Mouse (Mus musculus) heart, postnatal 4 days (tissue): ENCODE data around the gene Prkab1. TPM values are rescaled to one million over a fixed set of nuclear protein-coding genes. Genes with fewer than 3 reads are reported as not detected.

ENCODE experiments used
- DNase-seq: peaks from one replicate; pipeline ENCODE4 v3.0.0; 2021
- total RNA-seq, 2 experiments: library from RNA; stranded (reverse); gene quantifications; 2 replicates each; pipeline ENCODE4 v1.2.3; 2021

Gene Prkab1
- total RNA-seq, result 10 to 100 TPM; 67.9 to 72.7 TPM

GRCm38 (mm10) chr5:116024327-116024739 lies at the start of gene Prkab1:
Gene Prkab1 (minus strand): TSS chr5:116024508.
- peak; percentile 94 for DNase-seq

GRCm38 (mm10) chr5:116069618-116070017 lies 45.3 kb upstream of the Prkab1 start:
- DNase-seq, result no peak

GRCm38 (mm10) chr5:116052826-116053225 lies 28.5 kb upstream of the Prkab1 start:
- no peak for DNase-seq

GRCm38 (mm10) chr5:116052171-116052570 lies 27.9 kb upstream of the Prkab1 start:
- DNase-seq, result no peak

- no peak for DNase-seq
Observed at GRCm38 (mm10) chr5:116049821-116050220, 25.5 kb upstream of the Prkab1 start.

GRCm38 (mm10) chr5:116048321-116048720 lies 24.0 kb upstream of the Prkab1 start:
- no peak for DNase-seq

- no peak for DNase-seq
Observed at GRCm38 (mm10) chr5:116046246-116046645, 21.9 kb upstream of the Prkab1 start.

GRCm38 (mm10) chr5:116045581-116045980 lies 21.3 kb upstream of the Prkab1 start:
- DNase-seq, result no peak

- no peak for DNase-seq
Observed at GRCm38 (mm10) chr5:116042241-116042640, 17.9 kb upstream of the Prkab1 start.

GRCm38 (mm10) chr5:116039706-116040105 lies 15.4 kb upstream of the Prkab1 start:
- DNase-seq, result no peak

GRCm38 (mm10) chr5:116037731-116038130 lies 13.4 kb upstream of the Prkab1 start:
- DNase-seq, result no peak

GRCm38 (mm10) chr5:116036465-116036864 lies 12.2 kb upstream of the Prkab1 start:
- DNase-seq, result no peak

GRCm38 (mm10) chr5:116031190-116031577 lies 6.9 kb upstream of the Prkab1 start:
- peak; percentile 80 for DNase-seq

- DNase-seq, result no peak
Observed at GRCm38 (mm10) chr5:116030566-116031189, 6.4 kb upstream of the Prkab1 start.

GRCm38 (mm10) chr5:116029071-116029470 lies 4.8 kb upstream of the Prkab1 start:
- no peak for DNase-seq

- DNase-seq, result no peak
Observed at GRCm38 (mm10) chr5:116026561-116026960, 2.3 kb upstream of the Prkab1 start.

- no peak for DNase-seq
Observed at GRCm38 (mm10) chr5:116026107-116026506, 1.8 kb upstream of the Prkab1 start.

- peak; percentile 56 for DNase-seq
Observed at GRCm38 (mm10) chr5:116023821-116024284, 455 bp downstream of the Prkab1 start.

GRCm38 (mm10) chr5:116023251-116023661 lies 1.1 kb downstream of the Prkab1 start:
- DNase-seq, result peak; percentile 29

GRCm38 (mm10) chr5:116022658-116023200 lies 1.6 kb downstream of the Prkab1 start:
- no peak for DNase-seq

- DNase-seq, result no peak
Observed at GRCm38 (mm10) chr5:116022131-116022530, 2.2 kb downstream of the Prkab1 start.

GRCm38 (mm10) chr5:116021552-116021951 lies 2.8 kb downstream of the Prkab1 start:
- no peak for DNase-seq

GRCm38 (mm10) chr5:116019371-116019770 lies 4.9 kb downstream of the Prkab1 start:
- peak; percentile 78 for DNase-seq

- peak; percentile 34 for DNase-seq
Observed at GRCm38 (mm10) chr5:116018784-116019183, 5.5 kb downstream of the Prkab1 start.
